Mouse (Mus musculus) CH12.LX (cell line): ENCODE data around the gene Elf1. TPM values are rescaled to one million over a fixed set of nuclear protein-coding genes. Genes with fewer than 3 reads are reported as not detected.

Experiments used
- DNase-seq: peaks from one replicate; pipeline ENCODE4 v3.0.0-alpha.2; 2013; ENCODE audit errors: extremely low read depth
- H3K27ac ChIP-seq: 2 replicates; pipeline ENCODE4 v1.5.1; 2012; ENCODE audit warnings: low read depth, mild to moderate bottlenecking, control low read depth, moderate library complexity; ENCODE audit not compliant: insufficient read depth
- H3K27me3 ChIP-seq: replicated peaks from 2 replicates; pipeline ENCODE3; 2012; ENCODE audit warnings: inconsistent platforms
- H3K36me3 ChIP-seq, 2 experiments: replicated peaks in 1 of 2; 2 replicates each; pipeline versions ENCODE3 to v1.6.1; 2012; ENCODE audit warnings: inconsistent platforms in 1 of 2, low read length in 1 of 2, mild to moderate bottlenecking in 1 of 2, mixed read lengths in 1 of 2, moderate library complexity in 1 of 2; ENCODE audit not compliant: control insufficient read depth in 1 of 2, insufficient read depth in 1 of 2
- H3K4me1 ChIP-seq, 2 experiments: 2 replicates each; pipeline ENCODE4 v1.6.1; 2012; ENCODE audit warnings: inconsistent platforms in 1 of 2, moderate library complexity in 1 of 2; ENCODE audit not compliant: insufficient read depth in 2 of 2, control insufficient read depth in 1 of 2
- H3K4me2 ChIP-seq: 2 replicates; pipeline ENCODE4 v1.6.1; 2012; ENCODE audit warnings: low read depth, mild to moderate bottlenecking, control low read depth; ENCODE audit not compliant: poor library complexity, insufficient read depth, severe bottlenecking
- H3K4me3 ChIP-seq, 3 experiments: fragments of 150-350 bp in 1 of 3; sonication (generic) in 1 of 3; replicated peaks in 1 of 3; 2 replicates each; pipeline versions ENCODE3 to v1.5.1; 2011 to 2012; ENCODE audit warnings: low read depth in 2 of 3, low read length in 2 of 3, mild to moderate bottlenecking in 2 of 3, moderate library complexity in 2 of 3, control low read depth in 1 of 3, improper control_type of control experiment in 1 of 3, inconsistent platforms in 1 of 3, mixed read lengths in 1 of 3; ENCODE audit not compliant: poor library complexity in 1 of 3
- H3K79me2 ChIP-seq: replicated peaks from 2 replicates; pipeline ENCODE4 v1.6.1; 2012; ENCODE audit warnings: mild to moderate bottlenecking, moderate library complexity; ENCODE audit not compliant: control insufficient read depth, poor library complexity, insufficient read depth, severe bottlenecking; ENCODE audit errors: extremely low read depth
- H3K9ac ChIP-seq: 2 replicates; pipeline ENCODE4 v1.6.1; 2012; ENCODE audit warnings: low read depth, mild to moderate bottlenecking, control low read depth, moderate library complexity; ENCODE audit not compliant: insufficient read depth
- H3K9me3 ChIP-seq: replicated peaks from 2 replicates; pipeline ENCODE3; 2012; ENCODE audit warnings: low read length, inconsistent platforms, mixed read lengths
- BHLHE40 ChIP-seq: IDR thresholded peaks from 2 replicates; pipeline ENCODE4 v1.6.1; 2011; ENCODE audit warnings: mild to moderate bottlenecking, low read depth, low read length, improper control_type of control experiment
- CTCF ChIP-seq, 2 experiments: IDR thresholded peaks in 1 of 2; conservative IDR thresholded peaks in 1 of 2; 2 replicates each; pipeline ENCODE4 v1.5.1; 2011 to 2012; ENCODE audit warnings: low read depth in 2 of 2, low read length in 2 of 2, improper control_type of control experiment in 1 of 2, inconsistent platforms in 1 of 2, mild to moderate bottlenecking in 1 of 2, moderate library complexity in 1 of 2
- EP300 ChIP-seq: IDR thresholded peaks from 2 replicates; pipeline ENCODE4 v1.6.1; 2011; ENCODE audit warnings: low read length, improper control_type of control experiment
- JUN ChIP-seq: IDR thresholded peaks from 2 replicates; pipeline ENCODE4 v1.6.1; 2011; ENCODE audit warnings: low read depth, mild to moderate bottlenecking, low read length, improper control_type of control experiment, moderate library complexity; ENCODE audit not compliant: insufficient read depth
- KAT2A ChIP-seq: IDR thresholded peaks from 2 replicates; pipeline ENCODE4 v1.6.1; 2012; ENCODE audit warnings: low read length, improper control_type of control experiment, inconsistent platforms; ENCODE audit not compliant: insufficient replicate concordance
- MAFK ChIP-seq: IDR thresholded peaks from 2 replicates; pipeline ENCODE4 v1.6.1; 2011; ENCODE audit warnings: low read length, improper control_type of control experiment; ENCODE audit not compliant: insufficient replicate concordance
- MYC ChIP-seq: IDR thresholded peaks from 2 replicates; pipeline ENCODE4 v1.6.1; 2011; ENCODE audit warnings: low read depth, mild to moderate bottlenecking, improper control_type of control experiment, low read length
- NELFE ChIP-seq: IDR thresholded peaks from 2 replicates; pipeline ENCODE4 v1.6.1; 2011; ENCODE audit warnings: low read depth, low read length, improper control_type of control experiment
- NRF1 ChIP-seq: IDR thresholded peaks from 2 replicates; pipeline ENCODE4 v1.6.1; 2014; ENCODE audit warnings: low read depth, mild to moderate bottlenecking, inconsistent platforms, low read length, improper control_type of control experiment, moderate library complexity
- PAX5 ChIP-seq: IDR thresholded peaks from 2 replicates; pipeline ENCODE4 v1.6.1; 2012; ENCODE audit warnings: low read length, inconsistent platforms, mixed read lengths
- POLR2A ChIP-seq: IDR thresholded peaks from 2 replicates; pipeline ENCODE4 v1.6.1; 2011; ENCODE audit warnings: low read depth, mild to moderate bottlenecking, improper control_type of control experiment, low read length
- POLR2AphosphoS2 ChIP-seq: IDR thresholded peaks from 2 replicates; pipeline ENCODE4 v1.6.1; 2011; ENCODE audit warnings: low read depth, low read length, improper control_type of control experiment
- RCOR1 ChIP-seq: conservative IDR thresholded peaks from 2 replicates; pipeline ENCODE4 v1.6.1; 2012; ENCODE audit warnings: low read depth, mild to moderate bottlenecking, inconsistent platforms, low read length, improper control_type of control experiment
- SMC3 ChIP-seq: IDR thresholded peaks from 2 replicates; pipeline ENCODE4 v1.6.1; 2011; ENCODE audit warnings: low read depth, low read length, improper control_type of control experiment
- UBTF ChIP-seq: IDR thresholded peaks from 2 replicates; pipeline ENCODE4 v1.6.1; 2012; ENCODE audit warnings: low read depth, mild to moderate bottlenecking, inconsistent platforms, low read length, improper control_type of control experiment, moderate library complexity
- ZC3H11A ChIP-seq: IDR thresholded peaks from 2 replicates; pipeline ENCODE4 v1.6.1; 2012; ENCODE audit warnings: low read depth, mild to moderate bottlenecking, inconsistent platforms, low read length, improper control_type of control experiment
- ZNF384 ChIP-seq: IDR thresholded peaks from 2 replicates; pipeline ENCODE4 v1.6.1; 2012; ENCODE audit warnings: low read depth, low read length, improper control_type of control experiment, inconsistent platforms
- dilution Hi-C: fragments of 300-500 bp; cut with MboI; formaldehyde crosslinking; loops from 2 replicates; pipeline ENCODE4 v1.14.3; 2020; ENCODE audit warnings: low sequenced_read_pairs; ENCODE audit not compliant: extremely low pct_unique_long_range_greater_than_20kb, extremely low pct_ligation_motif_present
- in situ Hi-C: fragments of 300-500 bp; cut with MboI; formaldehyde crosslinking; loops from 3 replicates; pipeline ENCODE4 v1.14.3; 2019; ENCODE audit warnings: low sequenced_read_pairs, low pct_ligation_motif_present, low pct_unique_long_range_greater_than_20kb, mixed read lengths
- polyA plus RNA-seq: library from polyadenylated mRNA; unstranded; fragments of >175 nt; gene quantifications from 2 replicates; pipeline ENCODE4 v1.2.1, GENCODE M21; 2012; ENCODE audit warnings: low read depth; ENCODE audit not compliant: insufficient read length
- total RNA-seq, 2 experiments: library from RNA; depleted of rRNA; stranded (reverse); fragments of 300-350 nt in 1 of 2; fragments of >200 nt in 1 of 2; gene quantifications; 2 replicates each; pipeline ENCODE4 v1.2.3; 2012 to 2014

Gene Elf1
- total and polyA plus RNA-seq, 3 experiments, result 37.1 to 71.7 (median 54.4) TPM

DNA sequence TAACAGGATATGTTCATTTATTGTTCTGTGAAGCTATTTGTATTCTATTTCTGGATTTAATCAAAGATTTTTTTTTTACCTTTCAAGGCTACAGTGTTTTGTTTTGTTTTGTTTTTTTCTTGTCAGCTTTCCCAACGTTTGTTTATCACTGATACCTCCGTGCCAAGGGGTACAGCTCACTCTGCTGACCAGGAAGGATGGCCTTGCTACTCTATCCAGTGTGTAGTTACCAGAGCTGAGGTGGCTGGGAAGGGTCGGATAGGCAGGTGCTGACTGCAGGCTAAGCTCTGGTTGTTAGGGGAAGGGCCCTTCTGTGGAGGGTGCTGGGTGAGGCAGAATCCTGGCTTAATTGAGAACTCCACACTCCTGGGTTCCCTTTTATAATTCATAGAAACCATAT is 9.3 kb downstream of the Elf1 start:
- H3K79me2 ChIP-seq, result no peaks in the 10 kb centered on the region; the same call in 1 of the 2 replicates
- H3K4me3 ChIP-seq, result no peak overlapping the region
- no peak overlapping the region for H3K4me2 ChIP-seq
- H3K4me1 ChIP-seq, result peaks cover 0 to 12% of the 10 kb centered on the region in 2 experiments; a peak in 2 of 4 replicates
- TF ChIP-seq MYC (no peak), NRF1 (no peak)
- dilution Hi-C loops, result no loop called here
- H3K9ac ChIP-seq, result no peak overlapping the region
- in situ Hi-C loops, result no loop called here
- no peaks in the 10 kb centered on the region for H3K9me3 ChIP-seq
- no peaks in the 10 kb centered on the region for H3K36me3 ChIP-seq
- DNase-seq, result no peak
- no peaks in the 10 kb centered on the region for H3K27me3 ChIP-seq
- no peak overlapping the region for H3K27ac ChIP-seq

DNA sequence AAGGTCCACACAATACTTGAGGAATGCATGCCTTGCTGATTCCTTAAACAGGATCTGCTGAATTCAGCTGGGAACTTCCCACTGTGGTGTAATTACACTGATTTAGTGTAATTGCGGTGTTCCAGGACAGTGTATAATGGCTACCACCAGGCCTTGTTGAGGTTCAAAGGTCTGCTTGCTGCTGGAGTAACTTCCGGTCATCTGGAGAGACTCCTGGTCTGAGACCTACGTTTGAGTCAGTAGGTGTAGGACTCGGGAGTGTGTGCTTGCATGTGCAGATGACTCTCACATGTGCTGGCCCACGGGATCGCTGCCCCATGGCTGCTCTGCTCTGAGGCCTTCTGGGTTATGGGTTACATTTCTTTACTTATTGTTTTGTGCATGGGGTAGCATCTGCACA is 13.4 kb downstream of the Elf1 start:
- Histone ChIP-seq H3K4me2 (no peak overlapping the region), H3K27ac (no peak overlapping the region), H3K4me3 (no peak overlapping the region), H3K79me2 (no peaks in the 10 kb centered on the region; the same call in 1 of the 2 replicates), H3K9ac (no peak overlapping the region), H3K36me3 (no peaks in the 10 kb centered on the region), H3K4me1 (peaks cover 0 to 6% of the 10 kb centered on the region in 2 experiments; a peak in 2 of 4 replicates), H3K27me3 (no peaks in the 10 kb centered on the region), H3K9me3 (no peaks in the 10 kb centered on the region)
- TF ChIP-seq POLR2A (no peak), ZNF384 (no peak), CTCF (conservative IDR thresholded peaks at IDR 0.05 in 1 of 2, IDR thresholded peaks at IDR 0.05 in 1 of 2; ENCODE audit: low read depth in 2 of 2, low read length in 2 of 2) (no peak), ZC3H11A (no peak), SMC3 (no peak), MAFK (no peak), NELFE (no peak), KAT2A (no peak), UBTF (no peak), PAX5 (no peak), JUN (no peak), RCOR1 (no peak), EP300 (no peak), NRF1 (no peak), BHLHE40 (no peak), POLR2AphosphoS2 (no peak)
- dilution Hi-C loops (no loop called here), in situ Hi-C loops (no loop called here)
- DNase-seq, result no peak
